Mouse (Mus musculus) MEL (cell line): ENCODE data around the gene Gmppb. TPM values are rescaled to one million over a fixed set of nuclear protein-coding genes. Genes with fewer than 3 reads are reported as not detected.

Experiments used
- DNase-seq: peaks from one replicate; pipeline ENCODE4 v3.0.0; 2011; ENCODE audit warnings: low read depth, low spot score
- H3K27ac ChIP-seq: 2 replicates; pipeline ENCODE4 v1.5.1; 2012; ENCODE audit warnings: low read depth, mild to moderate bottlenecking, control low read depth, low read length, moderate library complexity; ENCODE audit not compliant: control insufficient read depth
- H3K27me3 ChIP-seq, 2 experiments: fragments of 150-350 bp in 1 of 2; sonication (generic) in 1 of 2; 2 replicates each; pipeline ENCODE4 v1.6.1; 2012; ENCODE audit warnings: low read length in 2 of 2, mild to moderate bottlenecking in 2 of 2, improper control_type of control experiment in 1 of 2, moderate library complexity in 1 of 2; ENCODE audit not compliant: insufficient read depth in 2 of 2, control insufficient read depth in 1 of 2
- H3K36me3 ChIP-seq, 2 experiments: 2 replicates each; pipeline ENCODE4 v1.6.1; 2012 to 2014; ENCODE audit warnings: low read length in 2 of 2, improper control_type of control experiment in 1 of 2, inconsistent platforms in 1 of 2, mild to moderate bottlenecking in 1 of 2; ENCODE audit not compliant: insufficient read depth in 2 of 2, control insufficient read depth in 1 of 2
- H3K4me1 ChIP-seq, 2 experiments: fragments of 150-350 bp in 1 of 2; sonication (generic) in 1 of 2; 2 replicates each; pipeline ENCODE4 v1.6.1; 2012; ENCODE audit warnings: low read length in 2 of 2, improper control_type of control experiment in 1 of 2, mild to moderate bottlenecking in 1 of 2; ENCODE audit not compliant: insufficient read depth in 2 of 2, control insufficient read depth in 1 of 2
- H3K4me3 ChIP-seq, 2 experiments: fragments of 150-350 bp in 1 of 2; sonication (generic) in 1 of 2; 2 replicates each; pipeline ENCODE4 v1.5.1; 2012; ENCODE audit warnings: low read depth in 2 of 2, low read length in 2 of 2, mild to moderate bottlenecking in 2 of 2, moderate library complexity in 2 of 2, control low read depth in 1 of 2, improper control_type of control experiment in 1 of 2; ENCODE audit not compliant: control insufficient read depth in 1 of 2, insufficient read depth in 1 of 2
- H3K79me2 ChIP-seq: 2 replicates; pipeline ENCODE4 v1.6.1; 2012; ENCODE audit warnings: mild to moderate bottlenecking, low read length, moderate library complexity; ENCODE audit not compliant: control insufficient read depth, poor library complexity, insufficient read depth
- H3K9ac ChIP-seq: 2 replicates; pipeline ENCODE4 v1.6.1; 2012; ENCODE audit warnings: low read depth, mild to moderate bottlenecking, control low read depth, low read length, moderate library complexity; ENCODE audit not compliant: control insufficient read depth, poor library complexity, severe bottlenecking
- H3K9me3 ChIP-seq: fragments of 150-350 bp; sonication (generic); replicated peaks from 2 replicates; pipeline ENCODE4 v1.6.1; 2012; ENCODE audit warnings: mild to moderate bottlenecking, low read length, improper control_type of control experiment, moderate library complexity; ENCODE audit not compliant: insufficient read depth
- CTCF ChIP-seq, 3 experiments: IDR thresholded peaks in 2 of 3; conservative IDR thresholded peaks in 1 of 3; 2 replicates each; pipeline ENCODE4 v1.5.1; 2011 to 2012; ENCODE audit warnings: low read length in 3 of 3, low read depth in 2 of 3, mild to moderate bottlenecking in 2 of 3, improper control_type of control experiment in 1 of 3, inconsistent platforms in 1 of 3, mixed read lengths in 1 of 3, moderate library complexity in 1 of 3; ENCODE audit not compliant: control insufficient read depth in 1 of 3, insufficient read depth in 1 of 3, poor library complexity in 1 of 3, severe bottlenecking in 1 of 3
- EP300 ChIP-seq, 2 experiments: IDR thresholded peaks; 2 replicates each; pipeline ENCODE4 v1.6.1; 2011; ENCODE audit warnings: improper control_type of control experiment in 2 of 2, low read length in 2 of 2, low read depth in 1 of 2, mild to moderate bottlenecking in 1 of 2
- GABPA ChIP-seq: IDR thresholded peaks from 2 replicates; pipeline ENCODE4 v1.6.1; 2012; ENCODE audit warnings: low read depth, mild to moderate bottlenecking, inconsistent platforms, low read length, improper control_type of control experiment, moderate library complexity
- GATA1 ChIP-seq: IDR thresholded peaks from 2 replicates; pipeline ENCODE4 v1.6.1; 2011; ENCODE audit warnings: low read depth, low read length, improper control_type of control experiment
- MAFK ChIP-seq: IDR thresholded peaks from 2 replicates; pipeline ENCODE4 v1.6.1; 2011; ENCODE audit warnings: low read depth, mild to moderate bottlenecking, low read length, improper control_type of control experiment, borderline replicate concordance
- MEF2A ChIP-seq: IDR thresholded peaks from 2 replicates; pipeline ENCODE4 v1.6.1; 2014; ENCODE audit warnings: low read depth, mild to moderate bottlenecking, inconsistent platforms, low read length, improper control_type of control experiment; ENCODE audit not compliant: poor library complexity, insufficient replicate concordance, severe bottlenecking; ENCODE audit errors: extremely low read depth
- NRF1 ChIP-seq: IDR thresholded peaks from 2 replicates; pipeline ENCODE4 v1.6.1; 2014; ENCODE audit warnings: low read depth, mild to moderate bottlenecking, inconsistent platforms, low read length, improper control_type of control experiment, moderate library complexity; ENCODE audit not compliant: poor library complexity, insufficient read depth, severe bottlenecking
- SMC3 ChIP-seq: IDR thresholded peaks from 2 replicates; pipeline ENCODE4 v1.6.1; 2011; ENCODE audit warnings: low read depth, low read length, improper control_type of control experiment
- ZC3H11A ChIP-seq: IDR thresholded peaks from 2 replicates; pipeline ENCODE4 v1.6.1; 2012; ENCODE audit warnings: low read depth, mild to moderate bottlenecking, inconsistent platforms, low read length, improper control_type of control experiment
- ZMIZ1 ChIP-seq: IDR thresholded peaks from 2 replicates; pipeline ENCODE4 v1.6.1; 2012; ENCODE audit warnings: low read depth, mild to moderate bottlenecking, inconsistent platforms, low read length, improper control_type of control experiment, moderate library complexity
- polyA plus RNA-seq, 2 experiments: library from polyadenylated mRNA; stranded (reverse) in 1 of 2; unstranded in 1 of 2; fragments of >175 nt in 1 of 2; fragments of >200 nt in 1 of 2; gene quantifications; 2 replicates each; pipeline versions ENCODE4 v1.2.1 to v1.2.4; 2012; ENCODE audit warnings: low replicate concordance in 2 of 2, low read depth in 1 of 2; ENCODE audit not compliant: insufficient read length in 2 of 2, insufficient read depth in 1 of 2, missing spikeins in 1 of 2
- total RNA-seq: library from RNA; depleted of rRNA; stranded (reverse); fragments of 300-350 nt; gene quantifications from 2 replicates; pipeline ENCODE4 v1.2.3, GENCODE M21; 2012

The Gmppb gene
- total and polyA plus RNA-seq, 3 experiments = 26.2 to 38.1 TPM; not detected in 1

- no peak for TF ChIP-seq GABPA
- no peak for TF ChIP-seq MEF2A
- TF ChIP-seq NRF1 = no peak
- TF ChIP-seq GATA1 = no peak
- TF ChIP-seq ZMIZ1 = no peak
- TF ChIP-seq SMC3 = peak; percentile 95
- no peak for TF ChIP-seq EP300 (IDR thresholded peaks at IDR 0.05; ENCODE audit: low read depth in 1 of 2, low read length in 2 of 2)
- TF ChIP-seq, all 39 proteins: peak for 12
Measured at GRCm38 (mm10) chr9:108052885-108053664, 4.0 kb downstream of the Gmppb start, which contains the start of gene Amigo3 (continued).

DNA sequence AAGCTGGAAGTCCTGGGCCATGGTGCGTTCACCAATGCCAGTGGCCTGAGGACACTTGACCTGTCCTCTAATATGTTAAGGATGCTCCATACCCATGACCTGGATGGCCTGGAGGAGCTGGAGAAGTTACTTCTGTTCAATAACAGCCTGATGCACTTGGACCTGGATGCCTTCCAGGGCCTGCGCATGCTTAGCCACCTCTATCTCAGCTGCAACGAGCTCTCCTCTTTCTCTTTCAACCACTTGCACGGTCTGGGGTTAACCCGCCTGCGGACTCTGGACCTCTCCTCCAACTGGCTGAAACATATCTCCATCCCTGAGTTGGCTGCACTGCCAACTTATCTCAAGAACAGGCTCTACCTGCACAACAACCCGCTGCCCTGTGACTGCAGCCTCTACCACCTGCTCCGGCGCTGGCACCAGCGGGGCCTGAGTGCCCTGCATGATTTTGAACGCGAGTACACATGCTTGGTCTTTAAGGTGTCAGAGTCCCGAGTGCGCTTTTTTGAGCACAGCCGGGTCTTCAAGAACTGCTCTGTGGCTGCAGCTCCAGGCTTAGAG, 4.7 kb downstream of the Gmppb start:
- Histone ChIP-seq H3K27ac (no peak overlapping the region), H3K27me3 (no peaks in the 10 kb centered on the region), H3K9ac (no peak overlapping the region), H3K4me3 (no peak overlapping the region), H3K79me2 (peaks cover 8% of the 10 kb centered on the region), H3K4me1 (peaks cover 0 to 7% of the 10 kb centered on the region in 2 experiments; a peak in 1 of 4 replicates), H3K36me3 (no peaks in the 10 kb centered on the region), H3K9me3 (no peaks in the 10 kb centered on the region)
- DNase-seq = no peak
- TF ChIP-seq NRF1 (no peak), MAFK (no peak)

DNA sequence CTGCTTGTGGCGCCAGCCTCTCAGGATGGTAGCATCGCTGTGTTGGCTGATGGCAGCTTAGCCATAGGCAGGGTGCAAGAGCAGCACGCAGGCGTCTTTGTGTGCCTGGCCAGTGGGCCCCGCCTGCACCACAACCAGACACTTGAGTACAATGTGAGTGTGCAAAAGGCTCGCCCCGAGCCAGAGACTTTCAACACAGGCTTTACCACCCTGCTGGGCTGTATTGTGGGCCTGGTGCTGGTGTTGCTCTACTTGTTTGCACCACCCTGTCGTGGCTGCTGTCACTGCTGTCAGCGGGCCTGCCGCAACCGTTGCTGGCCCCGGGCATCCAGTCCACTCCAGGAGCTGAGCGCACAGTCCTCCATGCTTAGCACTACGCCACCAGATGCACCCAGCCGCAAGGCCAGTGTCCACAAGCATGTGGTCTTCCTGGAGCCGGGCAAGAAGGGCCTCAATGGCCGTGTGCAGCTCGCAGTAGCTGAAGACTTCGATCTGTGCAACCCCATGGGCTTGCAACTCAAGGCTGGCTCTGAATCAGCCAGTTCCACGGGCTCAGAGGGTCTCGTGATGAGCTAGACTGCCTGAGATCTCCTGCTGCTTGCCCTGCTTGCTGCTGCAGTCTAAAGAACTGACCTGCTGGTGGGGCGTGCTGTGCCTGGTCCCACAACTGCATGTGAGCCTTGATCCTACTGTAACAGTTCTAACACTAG, 5.4 kb downstream of the Gmppb start:
- no peaks in the 10 kb centered on the region for H3K27me3 ChIP-seq
- H3K36me3 ChIP-seq = no peaks in the 10 kb centered on the region; a peak in 1 of 4 replicates
- H3K4me3 ChIP-seq = no peak overlapping the region
- DNase-seq = no peak
- no peaks in the 10 kb centered on the region for H3K9me3 ChIP-seq
- no peak for TF ChIP-seq CTCF (IDR thresholded peaks at IDR 0.05 in 2 of 3, conservative IDR thresholded peaks at IDR 0.05 in 1 of 3; ENCODE audit: control insufficient read depth in 1 of 3, insufficient read depth in 1 of 3, low read depth in 2 of 3, low read length in 3 of 3, poor library complexity in 1 of 3, severe bottlenecking in 1 of 3)
- no peak for TF ChIP-seq ZC3H11A
- TF ChIP-seq, all 39 proteins: peak for 0
- Histone ChIP-seq H3K4me1 (peaks cover 0 to 7% of the 10 kb centered on the region in 2 experiments; a peak in 1 of 4 replicates), H3K27ac (no peak overlapping the region), H3K79me2 (peaks cover 5% of the 10 kb centered on the region), H3K9ac (no peak overlapping the region)
